Mouse (Mus musculus) hindbrain, embryonic 15.5 days (tissue): ENCODE results near the gene Kcng3. TPM values are rescaled to one million over a fixed set of nuclear protein-coding genes. Genes with fewer than 3 reads are reported as not detected.

Experiments
- ATAC-seq: fragments of 200-750 bp; cut with Nextera tagmentation; 2 replicates; pipeline ENCODE4 v1.8.0; 2017; ENCODE audit warnings: low read depth, moderate number of reproducible peaks, moderate TSS enrichment; ENCODE audit not compliant: low FRiP score
- H3K27ac ChIP-seq: fragments of 300-500 bp; sonication (generic); replicated peaks from 2 replicates; pipeline ENCODE4 v1.5.1; 2015; ENCODE audit warnings: mild to moderate bottlenecking, inconsistent platforms
- H3K27me3 ChIP-seq: fragments of 300-500 bp; sonication (generic); 2 replicates; pipeline ENCODE4 v1.6.1; 2015; ENCODE audit warnings: control low read depth, inconsistent platforms
- H3K36me3 ChIP-seq: fragments of 300-500 bp; sonication (generic); 2 replicates; pipeline ENCODE4 v1.6.1; 2015; ENCODE audit warnings: control low read depth, inconsistent platforms
- H3K4me1 ChIP-seq: fragments of 300-500 bp; sonication (generic); replicated peaks from 2 replicates; pipeline ENCODE4 v1.6.1; 2015; ENCODE audit warnings: control low read depth, inconsistent platforms
- H3K4me2 ChIP-seq: fragments of 300-500 bp; sonication (generic); 2 replicates; pipeline ENCODE4 v1.6.1; 2015; ENCODE audit warnings: moderate library complexity, mild to moderate bottlenecking, inconsistent platforms
- H3K4me3 ChIP-seq: fragments of 300-500 bp; sonication (generic); 2 replicates; pipeline ENCODE4 v1.5.1; 2015; ENCODE audit warnings: mild to moderate bottlenecking, inconsistent platforms
- H3K9ac ChIP-seq: fragments of 300-500 bp; sonication (generic); 2 replicates; pipeline ENCODE4 v1.6.1; 2015; ENCODE audit warnings: inconsistent platforms
- H3K9me3 ChIP-seq: fragments of 300-500 bp; sonication (generic); 2 replicates; pipeline ENCODE4 v1.6.1; 2016; ENCODE audit warnings: control low read depth, inconsistent platforms
- WGBS: fragments of 180-500 bp; shearing (Covaris S2); methylation state at CpG from one replicate; pipeline ENCODE4 v1.1.7; 2015; 5-methylcytosine and 5-hydroxymethylcytosine counted together
- polyA plus RNA-seq: library from polyadenylated mRNA; unstranded; fragments of >200 nt; fragmentation: Nextera tagmentation; extraction: Ambion mirVana; gene quantifications from 2 replicates; pipeline ENCODE4 v1.2.1, GENCODE M21; 2015

The Kcng3 gene
- polyA plus RNA-seq, 1 experiment from 2014 or later: 0.14 TPM

DNA sequence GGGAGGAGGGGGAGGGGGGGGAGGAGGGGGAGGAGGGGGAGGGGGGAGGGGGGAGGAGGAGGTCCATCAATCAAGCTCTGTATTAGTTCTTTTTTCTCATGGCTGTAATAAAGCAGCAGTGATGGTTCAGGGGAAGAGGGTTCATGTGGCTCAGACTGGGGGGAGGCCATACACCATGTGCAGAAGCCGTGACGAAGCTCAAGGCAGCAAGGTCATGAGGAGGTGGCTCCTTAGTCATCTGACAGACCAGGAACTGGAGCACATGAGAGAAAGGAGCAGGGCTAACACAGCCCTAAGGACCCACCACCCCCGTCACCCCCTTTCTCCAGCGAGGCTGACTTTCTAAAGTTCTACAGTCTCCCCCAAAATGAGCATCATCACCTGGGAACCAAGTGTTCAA lies 22.2 kb downstream of the Kcng3 start:
- WGBS: 70% methylated on average over 4 of the region's 4 CpGs
- no peaks in the 10 kb centered on the region for H3K9me3 ChIP-seq
- ATAC-seq: no peak
- no peak overlapping the region for H3K9ac ChIP-seq
- H3K36me3 ChIP-seq: no peaks in the 10 kb centered on the region
- H3K4me1 ChIP-seq: no peaks in the 10 kb centered on the region
- H3K4me3 ChIP-seq: no peak overlapping the region
- H3K4me2 ChIP-seq: no peak overlapping the region
- no peak overlapping the region for H3K27ac ChIP-seq
- H3K27me3 ChIP-seq: no peaks in the 10 kb centered on the region

DNA sequence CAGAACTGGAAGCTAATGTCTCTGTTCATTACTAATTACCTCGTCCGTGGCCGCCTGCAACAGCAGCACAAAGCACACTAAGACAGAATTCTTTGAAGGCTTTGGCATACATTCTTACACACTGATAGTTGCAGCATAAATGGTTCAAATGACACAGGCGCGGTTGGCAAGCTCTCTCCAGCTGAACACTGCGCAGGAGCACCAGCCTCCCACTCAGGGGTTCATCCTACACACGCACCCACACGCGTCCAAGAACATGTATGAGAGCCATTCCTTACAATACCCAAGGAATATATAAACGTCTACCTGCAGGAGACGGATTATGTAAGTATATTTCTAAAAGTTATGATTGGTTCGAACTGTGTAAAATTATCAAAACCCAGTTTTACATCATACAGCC lies 30.7 kb downstream of the Kcng3 start:
- Histone ChIP-seq H3K27me3 (no peaks in the 10 kb centered on the region), H3K4me3 (no peak overlapping the region), H3K4me1 (no peaks in the 10 kb centered on the region), H3K4me2 (no peak overlapping the region), H3K9ac (no peak overlapping the region), H3K36me3 (no peaks in the 10 kb centered on the region), H3K27ac (no peak overlapping the region), H3K9me3 (no peaks in the 10 kb centered on the region)
- ATAC-seq: no peak
- 91% methylated on average over 12 of the region's 12 CpGs for WGBS

DNA sequence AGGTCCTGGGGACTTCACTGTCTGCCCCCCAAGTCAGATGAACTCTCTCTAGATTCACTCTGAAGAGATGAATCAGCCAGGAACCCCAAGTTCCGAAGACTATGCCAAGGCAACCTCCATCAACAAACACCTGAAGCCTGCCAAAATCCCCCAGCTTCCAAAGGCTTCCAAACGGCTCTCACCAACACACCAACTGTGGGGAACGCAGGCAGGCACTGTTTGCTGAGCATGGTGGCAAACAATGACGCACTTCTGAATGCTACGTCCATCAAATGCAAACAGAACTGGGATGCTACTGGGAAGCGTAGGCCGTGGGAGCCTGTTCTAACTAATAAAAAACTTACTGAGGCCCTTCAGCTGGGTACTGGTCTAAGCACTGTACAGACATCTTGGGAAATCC lies 35.7 kb downstream of the Kcng3 start:
- Histone ChIP-seq H3K27ac (no peak overlapping the region), H3K4me2 (no peak overlapping the region), H3K27me3 (no peaks in the 10 kb centered on the region), H3K4me3 (no peak overlapping the region), H3K36me3 (no peaks in the 10 kb centered on the region), H3K9ac (no peak overlapping the region), H3K9me3 (no peaks in the 10 kb centered on the region), H3K4me1 (no peaks in the 10 kb centered on the region)
- ATAC-seq: no peak
- 82% methylated on average over 7 of the region's 7 CpGs for WGBS

DNA sequence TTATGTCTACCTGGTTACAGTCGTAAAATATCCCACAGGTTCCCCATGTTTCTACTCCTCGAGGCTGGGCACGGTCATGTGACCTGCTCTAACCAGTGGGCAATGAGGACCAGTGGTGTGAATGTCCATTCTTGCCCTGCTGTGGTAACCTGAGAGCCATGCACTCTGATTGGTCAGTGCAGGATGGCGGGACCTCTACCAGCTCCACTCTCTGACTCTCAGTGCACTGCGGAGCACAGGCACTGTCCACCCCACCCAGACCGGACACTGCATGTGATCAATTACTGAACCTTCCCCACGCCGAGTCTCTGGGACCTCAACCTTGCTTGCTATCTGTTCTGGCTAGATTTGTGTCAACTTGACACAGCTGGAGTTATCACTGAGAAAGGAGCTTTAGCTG lies 37.2 kb downstream of the Kcng3 start:
- Histone ChIP-seq H3K9me3 (no peaks in the 10 kb centered on the region), H3K4me3 (no peak overlapping the region), H3K27me3 (no peaks in the 10 kb centered on the region), H3K4me1 (no peaks in the 10 kb centered on the region), H3K27ac (no peak overlapping the region), H3K4me2 (no peak overlapping the region), H3K9ac (no peak overlapping the region), H3K36me3 (no peaks in the 10 kb centered on the region)
- no peak for ATAC-seq
- 89% methylated on average over 8 of the region's 8 CpGs for WGBS

DNA sequence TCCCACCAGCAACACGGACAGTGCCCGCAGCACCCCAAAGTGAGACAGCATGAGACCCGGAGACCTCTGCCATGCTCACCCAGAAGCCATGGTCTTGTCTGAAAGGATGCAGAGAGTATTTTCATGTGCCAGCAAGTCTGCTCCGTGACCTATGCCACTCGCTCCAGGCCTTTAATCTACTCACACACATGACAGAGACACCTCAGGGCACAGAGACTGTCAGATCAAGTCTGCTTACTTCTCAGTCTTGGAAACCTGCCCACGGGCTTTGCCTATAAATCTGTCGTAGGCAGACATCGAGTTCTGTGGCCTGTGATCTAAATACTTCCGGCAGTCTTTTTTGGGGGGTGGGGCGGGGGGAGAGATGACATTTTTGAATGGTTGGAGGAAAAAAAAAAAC lies 38.3 kb downstream of the Kcng3 start:
- no peak for ATAC-seq
- peaks cover 3% of the 10 kb centered on the region; the same call in 1 of the 2 replicates for H3K9me3 ChIP-seq
- H3K9ac ChIP-seq: no peak overlapping the region
- no peaks in the 10 kb centered on the region for H3K4me1 ChIP-seq
- no peaks in the 10 kb centered on the region for H3K36me3 ChIP-seq
- H3K4me3 ChIP-seq: no peak overlapping the region
- 80% methylated on average over 10 of the region's 10 CpGs for WGBS
- no peaks in the 10 kb centered on the region for H3K27me3 ChIP-seq
- H3K4me2 ChIP-seq: no peak overlapping the region
- H3K27ac ChIP-seq: no peak overlapping the region

DNA sequence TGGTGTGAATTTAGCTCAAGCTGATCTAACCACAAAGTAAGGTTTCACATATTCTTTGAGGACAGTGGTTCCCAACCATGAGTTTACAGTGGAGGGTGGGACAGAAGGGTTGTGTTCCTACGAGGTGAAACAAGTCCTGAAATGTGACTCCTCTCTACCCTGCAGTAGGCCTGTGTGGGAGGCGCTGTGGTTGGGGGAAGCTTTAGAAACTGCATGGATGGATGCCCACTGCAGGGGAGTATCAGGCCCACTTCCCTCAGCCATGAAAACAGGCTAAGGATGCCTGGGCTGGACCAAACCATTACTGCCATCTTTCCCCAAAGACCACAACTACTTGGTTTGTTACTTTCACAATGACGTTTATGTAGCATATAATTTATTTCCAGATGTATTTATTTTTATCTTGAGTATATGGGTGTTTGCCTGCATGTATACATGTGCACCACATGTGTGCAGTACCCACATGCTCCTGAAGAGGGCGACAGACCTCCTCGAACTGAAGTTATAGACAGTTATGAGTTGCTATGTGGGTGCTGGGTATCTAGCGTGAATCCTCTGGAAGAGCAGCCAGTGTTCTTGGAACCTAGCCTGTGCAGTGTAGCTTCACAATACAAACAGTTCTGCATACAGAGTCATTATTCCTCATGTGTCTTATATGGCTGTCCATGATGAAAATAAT lies 42.9 kb downstream of the Kcng3 start:
- no peak for ATAC-seq
- Histone ChIP-seq H3K9me3 (peaks cover 3% of the 10 kb centered on the region; the same call in 1 of the 2 replicates), H3K9ac (no peak overlapping the region), H3K36me3 (no peaks in the 10 kb centered on the region), H3K4me2 (no peak overlapping the region), H3K4me1 (no peaks in the 10 kb centered on the region), H3K27me3 (no peaks in the 10 kb centered on the region), H3K4me3 (no peak overlapping the region), H3K27ac (no peak overlapping the region)
- WGBS: 86% methylated on average over 6 of the region's 6 CpGs

DNA sequence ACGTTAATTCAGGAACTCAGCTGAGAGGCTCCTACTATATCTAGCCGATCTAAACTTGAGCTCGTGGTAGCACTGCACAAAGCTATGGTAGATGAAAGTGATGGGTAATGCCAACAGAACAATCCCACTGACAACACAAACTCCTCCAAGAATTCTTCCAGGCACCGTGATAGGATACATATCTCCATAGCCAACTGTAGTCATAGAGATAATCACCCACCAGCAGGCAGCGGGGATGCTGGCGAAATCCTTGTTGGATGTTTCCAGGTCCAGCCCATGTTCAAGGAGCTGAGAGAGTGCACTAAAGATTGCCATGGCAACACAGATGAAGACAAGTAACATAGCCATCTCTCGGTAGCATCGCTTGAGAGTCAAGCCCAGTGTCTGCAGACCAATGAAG lies 44.0 kb downstream of the Kcng3 start:
- H3K4me2 ChIP-seq: no peak overlapping the region
- ATAC-seq: no peak
- H3K27ac ChIP-seq: no peak overlapping the region
- H3K9me3 ChIP-seq: peaks cover 3% of the 10 kb centered on the region; the same call in 1 of the 2 replicates
- WGBS: 90% methylated on average over 8 of the region's 8 CpGs
- H3K27me3 ChIP-seq: no peaks in the 10 kb centered on the region
- no peak overlapping the region for H3K9ac ChIP-seq
- H3K4me3 ChIP-seq: no peak overlapping the region
- no peaks in the 10 kb centered on the region for H3K36me3 ChIP-seq
- no peaks in the 10 kb centered on the region for H3K4me1 ChIP-seq

DNA sequence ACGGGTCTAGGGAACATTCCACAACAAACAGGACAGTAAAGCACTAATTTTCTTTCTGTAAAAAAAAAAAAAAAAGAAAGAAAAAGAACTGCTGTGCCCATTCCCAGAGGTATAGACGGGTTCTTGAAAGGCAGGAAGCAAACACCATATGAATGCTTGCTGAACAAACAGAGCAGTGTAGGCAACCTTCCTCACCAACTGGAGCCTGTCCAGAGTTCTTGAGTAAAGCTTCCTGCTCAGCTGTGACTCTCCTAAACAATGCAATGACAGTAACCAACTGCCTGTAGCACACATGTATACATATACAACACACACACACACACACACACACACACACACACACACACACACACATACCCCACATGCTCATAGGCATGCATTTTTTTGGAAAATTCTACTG lies 49.1 kb downstream of the Kcng3 start:
- Histone ChIP-seq H3K27ac (no peak overlapping the region), H3K4me3 (no peak overlapping the region), H3K9ac (no peak overlapping the region), H3K27me3 (no peaks in the 10 kb centered on the region), H3K9me3 (no peaks in the 10 kb centered on the region), H3K4me2 (no peak overlapping the region), H3K36me3 (no peaks in the 10 kb centered on the region), H3K4me1 (no peaks in the 10 kb centered on the region)
- 71% methylated on average over 2 of the region's 2 CpGs for WGBS
- ATAC-seq: no peak

DNA sequence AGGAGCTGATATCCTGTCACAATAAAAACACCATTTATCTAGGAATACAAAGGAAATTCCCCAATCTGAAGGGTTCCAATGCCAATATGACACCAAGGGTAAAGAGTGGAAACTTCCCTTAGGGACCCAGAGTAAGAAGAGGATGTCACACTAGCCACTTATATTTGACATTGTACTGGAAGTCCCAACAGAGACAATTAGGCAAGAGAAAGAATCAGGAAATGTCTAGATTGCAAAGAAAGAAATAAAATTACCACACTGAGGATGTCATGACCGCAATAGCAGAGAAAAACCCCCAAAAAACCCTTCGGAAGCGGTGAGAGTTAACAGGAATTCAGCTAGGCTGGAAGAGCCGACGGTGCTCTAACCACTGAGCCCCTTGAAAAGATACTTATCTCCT lies 51.0 kb downstream of the Kcng3 start:
- Histone ChIP-seq H3K4me1 (no peaks in the 10 kb centered on the region), H3K27ac (no peak overlapping the region), H3K4me2 (no peak overlapping the region), H3K4me3 (no peak overlapping the region), H3K9me3 (no peaks in the 10 kb centered on the region), H3K36me3 (no peaks in the 10 kb centered on the region), H3K27me3 (no peaks in the 10 kb centered on the region), H3K9ac (no peak overlapping the region)
- 93% methylated on average over 5 of the region's 5 CpGs for WGBS
- no peak for ATAC-seq

DNA sequence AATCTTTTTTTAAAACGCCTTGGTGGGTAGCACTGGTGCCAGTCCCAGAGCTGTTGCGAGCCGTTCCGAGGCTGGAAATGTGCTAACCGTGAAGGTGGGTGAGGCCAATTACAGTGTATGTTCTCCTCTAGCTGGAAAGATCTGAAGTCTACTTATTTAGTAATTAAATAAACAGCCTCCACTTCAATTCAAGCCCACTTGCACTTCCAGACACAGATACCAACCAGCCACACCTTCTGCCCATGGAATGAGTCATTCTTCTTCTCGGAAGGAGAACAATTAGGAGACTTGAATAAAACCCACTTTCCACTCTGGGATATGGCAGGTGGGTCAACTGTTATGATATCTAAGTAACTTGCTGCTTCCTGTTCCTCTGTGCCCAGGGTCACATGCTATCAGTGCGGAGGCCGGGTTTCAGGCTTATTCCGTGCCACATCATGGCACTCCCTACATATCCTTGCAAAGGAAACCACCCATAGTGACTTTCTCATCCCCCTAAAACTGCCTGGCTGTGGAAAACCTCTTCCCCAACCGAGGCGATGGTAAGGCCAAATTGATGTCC lies 54.8 kb downstream of the Kcng3 start:
- Histone ChIP-seq H3K4me2 (no peak overlapping the region), H3K36me3 (no peaks in the 10 kb centered on the region), H3K4me3 (no peak overlapping the region), H3K9ac (no peak overlapping the region), H3K27ac (no peak overlapping the region), H3K4me1 (peaks cover 4% of the 10 kb centered on the region; the same call in 1 of the 2 replicates), H3K9me3 (no peaks in the 10 kb centered on the region), H3K27me3 (no peaks in the 10 kb centered on the region)
- 97% methylated on average over 11 of the region's 11 CpGs for WGBS
- no peak for ATAC-seq

DNA sequence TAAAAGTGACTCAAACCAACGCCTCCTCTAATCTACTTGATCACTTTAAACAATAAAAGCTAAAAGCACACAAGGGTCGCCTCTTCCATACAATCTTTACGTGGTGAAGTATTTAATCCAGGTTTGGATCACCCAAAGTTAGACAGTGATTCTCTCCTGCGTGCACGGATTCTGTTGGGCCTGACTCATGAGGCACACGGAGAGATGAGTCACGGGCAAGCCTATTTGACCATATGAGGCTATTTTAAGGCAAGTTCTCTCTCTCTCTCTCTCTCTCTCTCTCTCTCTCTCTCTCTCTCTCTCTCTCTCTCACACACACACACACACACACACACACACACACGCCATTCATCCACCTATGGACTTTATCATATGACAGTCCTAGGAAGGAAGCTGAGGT lies 57.1 kb downstream of the Kcng3 start:
- H3K27me3 ChIP-seq: no peaks in the 10 kb centered on the region
- H3K4me2 ChIP-seq: no peak overlapping the region
- WGBS: 91% methylated on average over 8 of the region's 8 CpGs
- H3K36me3 ChIP-seq: no peaks in the 10 kb centered on the region
- ATAC-seq: no peak
- no peak overlapping the region for H3K9ac ChIP-seq
- H3K27ac ChIP-seq: no peak overlapping the region
- H3K4me1 ChIP-seq: peaks cover 4% of the 10 kb centered on the region; the same call in 1 of the 2 replicates
- H3K4me3 ChIP-seq: no peak overlapping the region
- H3K9me3 ChIP-seq: no peaks in the 10 kb centered on the region

DNA sequence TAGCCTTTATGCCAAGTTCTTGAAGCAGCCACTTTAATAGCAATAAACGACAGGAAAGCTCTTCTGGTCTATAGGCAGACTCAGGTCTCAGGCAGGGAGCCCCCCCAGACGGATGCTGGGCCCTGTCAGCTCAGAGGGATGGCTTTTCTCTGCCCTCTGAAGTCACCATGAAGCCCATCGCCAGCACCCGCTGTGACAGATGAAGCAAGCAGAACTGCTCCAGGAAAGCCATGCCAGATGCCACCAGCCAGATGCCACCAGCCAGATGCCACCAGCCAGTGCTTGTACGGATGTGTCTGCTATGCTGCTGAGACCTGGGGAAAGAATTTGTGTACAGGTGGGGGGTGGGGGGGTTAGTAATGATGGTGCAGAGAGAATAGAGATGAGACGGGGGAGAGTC lies 58.6 kb downstream of the Kcng3 start:
- Histone ChIP-seq H3K4me3 (no peak overlapping the region), H3K9ac (no peak overlapping the region), H3K4me2 (no peak overlapping the region), H3K4me1 (peaks cover 4% of the 10 kb centered on the region; the same call in 1 of the 2 replicates), H3K9me3 (no peaks in the 10 kb centered on the region), H3K27me3 (no peaks in the 10 kb centered on the region), H3K27ac (no peak overlapping the region), H3K36me3 (no peaks in the 10 kb centered on the region)
- ATAC-seq: 0 out of 2 replicates have a peak, but pooled peaks have one; percentile 34
- WGBS: 51% methylated on average over 6 of the region's 6 CpGs

DNA sequence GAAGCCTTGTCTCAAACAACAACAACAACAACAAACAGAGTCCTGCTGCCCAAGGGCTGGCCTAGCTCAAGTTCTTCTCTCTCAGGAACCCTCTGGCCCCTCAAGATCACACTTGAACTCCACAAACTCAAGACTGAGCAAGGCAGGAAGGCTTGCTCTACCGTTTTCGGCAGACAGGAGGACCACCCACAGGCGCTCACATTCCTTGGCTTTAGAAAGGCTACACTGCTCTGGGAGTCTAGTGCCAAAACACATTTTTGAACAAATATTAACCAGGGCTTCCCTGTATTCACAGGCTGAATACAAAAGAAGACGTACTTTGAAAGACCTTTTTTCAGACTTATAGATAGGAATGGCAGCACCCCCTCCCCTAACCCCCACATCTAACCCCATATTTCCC lies 59.3 kb downstream of the Kcng3 start:
- no peak overlapping the region for H3K27ac ChIP-seq
- H3K4me2 ChIP-seq: no peak overlapping the region
- no peaks in the 10 kb centered on the region for H3K27me3 ChIP-seq
- H3K4me1 ChIP-seq: peaks cover 4% of the 10 kb centered on the region; the same call in 1 of the 2 replicates
- no peaks in the 10 kb centered on the region for H3K36me3 ChIP-seq
- H3K4me3 ChIP-seq: no peak overlapping the region
- ATAC-seq: no peak
- no peak overlapping the region for H3K9ac ChIP-seq
- 48% methylated on average over 4 of the region's 4 CpGs for WGBS
- H3K9me3 ChIP-seq: no peaks in the 10 kb centered on the region
